Mouse (Mus musculus): ENCODE measurements around the gene Olfr825.
"Not testable (repeated sequence)": the region's sequence is repeated elsewhere in the genome, so short reads cannot be mapped to it uniquely, and the experiment has no call there.

Gene Olfr825

DNA sequence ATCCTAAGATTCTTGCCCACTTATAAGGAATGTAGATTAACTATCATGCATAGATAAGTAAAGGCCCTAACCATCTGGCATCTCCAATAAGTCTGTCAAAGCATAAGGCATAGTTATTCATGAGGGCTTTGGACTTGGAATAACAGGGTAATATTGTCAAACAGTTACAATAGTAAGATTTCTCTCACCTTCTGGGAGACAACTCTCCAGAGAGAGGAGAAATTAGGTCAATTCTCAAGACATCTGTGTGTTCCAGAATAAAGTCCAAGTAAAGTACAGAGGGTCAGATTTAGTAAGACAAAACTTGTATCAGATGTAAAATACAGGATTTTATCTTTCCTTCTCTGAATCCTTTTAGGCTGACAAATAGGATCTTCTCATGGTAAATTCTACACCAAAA is at the start of gene Olfr825:
Gene Olfr825, minus strand, starts transcription at position 101 of the 400 bp plus-strand sequence.
- no peak for DNase-seq

DNA sequence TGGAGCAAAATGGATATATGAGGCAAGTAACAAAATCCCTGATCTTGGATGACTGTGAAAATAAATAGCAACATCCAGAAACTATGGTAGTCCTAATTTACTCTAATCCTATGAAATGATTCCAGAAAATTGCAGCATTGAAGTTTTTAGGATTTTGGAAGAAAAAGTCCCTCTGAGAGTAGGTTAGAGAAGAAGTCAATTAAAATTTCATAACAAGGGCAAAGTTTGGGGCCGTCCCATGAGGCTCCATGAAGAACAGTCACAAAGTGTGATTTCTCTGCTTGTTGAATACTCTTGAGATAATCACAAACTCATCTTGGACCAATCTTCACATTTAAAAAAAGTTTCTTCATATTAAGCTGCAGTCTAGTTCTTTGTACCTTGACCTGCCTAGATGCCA is 47.7 kb upstream of the Olfr825 start, which contains the start of gene Olfr827:
Gene Olfr827, minus strand, starts transcription at position 101 of the 400 bp plus-strand sequence.
- no peak for DNase-seq

DNA sequence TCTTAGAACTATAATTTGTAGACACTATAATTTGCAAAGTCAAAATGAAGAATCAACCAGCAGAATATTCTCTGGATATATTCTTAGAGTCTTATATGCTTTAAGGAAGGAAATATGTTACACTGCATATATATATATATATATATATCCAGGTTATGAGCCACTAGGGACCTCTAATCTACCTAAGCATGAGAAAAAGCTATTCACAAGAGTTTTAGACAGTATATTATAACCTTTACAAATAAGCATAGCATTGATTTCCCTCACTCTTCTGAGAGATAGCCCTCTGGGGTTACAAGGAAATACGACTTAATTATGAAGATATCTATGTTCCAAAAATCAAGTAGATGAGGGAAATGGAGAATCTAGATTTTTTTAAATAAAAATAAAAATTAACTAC is 17.5 kb upstream of the Olfr825 start, which contains the start of gene Olfr826:
Gene Olfr826, minus strand, starts transcription at position 101 of the 400 bp plus-strand sequence.
- DNase-seq, result no peak

DNA sequence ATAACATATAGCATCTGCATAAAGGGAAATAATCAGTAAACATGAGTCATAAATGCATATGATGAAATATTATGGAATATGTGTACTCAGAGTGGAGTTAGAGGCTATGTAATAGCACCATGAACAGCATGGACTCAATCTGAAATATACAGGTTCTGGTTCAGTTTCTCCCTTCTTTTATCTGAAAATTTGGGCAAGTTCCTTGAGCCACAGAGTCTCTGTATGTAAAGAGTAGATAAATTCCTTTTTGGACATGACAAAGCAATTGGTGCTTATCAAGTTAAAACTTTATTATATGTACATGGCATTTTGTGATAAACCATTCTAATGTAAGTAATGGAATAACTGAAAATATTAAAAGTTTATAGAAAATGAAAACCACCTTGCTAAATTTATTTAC is 1.4 kb downstream of the Olfr825 start:
- no peak for DNase-seq

DNA sequence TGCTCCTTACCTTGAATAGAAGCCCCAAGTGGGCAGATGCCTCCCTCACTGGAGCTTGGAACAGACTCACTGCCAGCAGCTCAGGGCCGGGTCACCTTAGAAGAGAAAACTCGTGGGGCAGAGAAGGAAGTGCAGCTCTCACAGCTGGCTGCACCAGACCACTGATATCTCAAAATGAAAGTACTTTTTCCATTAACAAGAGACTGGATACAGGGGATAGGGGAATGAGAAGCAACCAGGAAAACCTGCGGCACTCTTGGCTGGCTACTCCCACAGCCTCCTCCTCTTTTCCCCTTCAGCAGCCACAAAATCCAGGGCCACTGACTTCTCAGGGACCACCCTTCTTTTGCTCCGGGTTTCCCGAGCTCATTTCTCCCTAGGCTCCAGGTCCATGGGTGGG is 22.4 kb downstream of the Olfr825 start:
- DNase-seq, result no peak

DNA sequence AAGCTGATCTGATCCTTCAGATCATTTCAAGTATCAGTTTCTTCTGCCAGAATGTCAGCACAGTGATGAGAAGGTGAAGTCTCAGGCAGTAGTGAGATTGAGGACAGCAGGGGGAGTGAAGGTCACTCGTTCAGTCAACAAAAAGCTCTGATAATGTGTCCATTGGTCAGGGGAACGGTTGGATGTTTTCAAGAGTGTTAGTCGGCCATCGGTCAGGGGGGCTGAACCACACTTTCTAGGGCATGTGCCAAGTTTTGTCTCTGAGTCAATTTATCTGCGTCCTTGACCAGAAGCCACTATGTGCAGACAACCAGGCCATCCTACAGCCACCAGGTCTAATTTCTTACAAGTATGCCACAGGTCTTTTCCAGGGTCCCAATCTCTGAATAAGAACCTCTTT is 24.1 kb downstream of the Olfr825 start:
- DNase-seq, result not testable (repeated sequence)

DNA sequence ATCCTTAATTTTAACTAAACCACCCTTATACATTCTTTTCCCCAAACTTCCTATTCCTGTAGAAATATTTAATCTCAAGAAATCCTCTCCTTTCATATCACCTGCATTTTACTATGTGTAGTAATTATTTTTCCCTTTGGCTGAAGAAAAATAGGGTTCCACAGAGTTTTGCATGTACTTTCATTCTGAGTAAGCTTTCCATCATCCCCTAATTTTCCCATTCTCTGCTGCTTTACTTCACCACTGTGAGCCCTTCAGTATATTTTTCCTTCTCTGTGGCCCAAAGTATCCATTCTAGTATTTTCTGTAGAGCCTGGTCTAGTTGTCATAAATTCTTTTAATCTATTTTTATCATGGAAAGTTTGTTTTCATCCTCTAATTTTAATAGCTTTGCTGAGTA is 31.8 kb downstream of the Olfr825 start:
- DNase-seq, result no peak

DNA sequence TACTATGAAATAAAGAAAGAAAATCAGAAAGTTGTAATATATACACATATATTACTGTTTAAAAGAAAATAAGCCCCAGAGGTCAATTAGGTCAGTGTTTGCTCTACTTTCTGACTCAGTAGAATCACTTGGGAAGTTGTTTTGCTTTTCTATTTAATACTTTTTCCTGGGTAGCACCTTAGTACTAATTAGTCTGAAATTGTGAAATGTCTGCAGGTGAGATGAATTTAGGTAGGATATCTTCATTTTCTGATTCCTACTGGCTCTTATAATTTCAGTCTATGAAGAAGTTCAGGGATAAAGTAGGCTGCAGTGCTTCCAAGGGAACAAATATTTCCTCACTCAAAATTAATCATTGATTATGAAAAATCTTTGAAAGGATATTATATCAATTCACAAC is 36.7 kb downstream of the Olfr825 start, which contains the start of gene Olfr824:
Gene Olfr824, minus strand, starts transcription at position 101 of the 400 bp plus-strand sequence.
- not testable (repeated sequence) for DNase-seq

DNA sequence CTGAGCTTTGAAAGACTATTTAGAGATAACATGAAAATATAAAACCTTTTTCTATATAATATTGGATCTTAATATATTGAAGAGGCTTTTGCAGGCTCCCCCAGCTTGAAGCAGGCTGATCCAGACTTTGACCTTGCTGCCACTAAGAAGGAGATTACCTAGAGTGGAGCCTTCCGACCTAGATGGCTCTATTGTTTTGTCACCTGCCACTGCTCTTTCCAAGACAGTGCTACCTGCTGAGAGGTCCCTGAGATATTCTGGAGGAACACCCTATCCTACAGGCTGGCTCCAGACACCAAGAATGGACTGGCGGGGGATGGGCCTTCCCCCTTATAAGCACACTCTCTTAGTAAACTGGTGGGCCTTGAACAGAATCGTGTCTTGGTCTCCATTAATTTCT is 50.5 kb downstream of the Olfr825 start:
- DNase-seq, result not testable (repeated sequence)

DNA sequence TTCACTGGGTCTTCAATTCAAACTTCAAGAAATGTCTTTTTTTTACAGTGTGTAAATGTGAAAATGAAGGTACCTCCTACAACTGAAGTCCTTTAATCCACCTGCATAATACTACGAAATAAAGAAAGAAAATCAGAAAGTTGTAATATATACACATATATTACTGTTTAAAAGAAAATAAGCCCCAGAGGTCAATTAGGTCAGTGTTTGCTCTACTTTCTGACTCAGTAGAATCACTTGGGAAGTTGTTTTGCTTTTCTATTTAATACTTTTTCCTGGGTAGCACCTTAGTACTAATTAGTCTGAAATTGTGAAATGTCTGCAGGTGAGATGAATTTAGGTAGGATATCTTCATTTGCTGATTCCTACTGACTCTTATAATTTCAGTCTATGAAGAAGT is 51.3 kb downstream of the Olfr825 start, which contains the start of gene Olfr823:
Gene Olfr823, minus strand, starts transcription at position 101 of the 400 bp plus-strand sequence.
- not testable (repeated sequence) for DNase-seq
